Mouse (Mus musculus): ENCODE measurements around the gene Olfr1175-ps.

Gene Olfr1175-ps

DNA sequence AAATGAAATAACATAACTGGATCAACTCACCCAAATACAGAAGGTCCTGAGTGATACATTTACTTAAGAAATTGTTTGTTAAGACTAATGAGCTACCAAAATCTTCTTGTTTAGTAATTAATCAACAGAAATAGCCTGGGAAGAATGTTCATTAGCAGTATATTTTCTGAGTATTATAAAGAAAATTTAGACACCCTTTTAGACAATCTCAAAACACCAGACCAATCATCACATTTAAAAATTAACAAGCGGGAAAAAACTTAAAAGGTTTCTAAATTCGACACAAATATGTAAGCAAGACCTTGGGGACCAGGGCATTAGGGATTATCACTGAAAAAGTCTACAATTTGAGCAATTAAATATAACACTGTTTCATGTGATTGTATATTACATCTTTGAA is at the start of gene Olfr1175-ps:
Olfr1175-ps (minus strand) TSS at position 101 of the 400 bp plus-strand sequence.
- DNase-seq (ENCODE audit: extremely low read depth, insufficient read length, low spot score), result no peak

DNA sequence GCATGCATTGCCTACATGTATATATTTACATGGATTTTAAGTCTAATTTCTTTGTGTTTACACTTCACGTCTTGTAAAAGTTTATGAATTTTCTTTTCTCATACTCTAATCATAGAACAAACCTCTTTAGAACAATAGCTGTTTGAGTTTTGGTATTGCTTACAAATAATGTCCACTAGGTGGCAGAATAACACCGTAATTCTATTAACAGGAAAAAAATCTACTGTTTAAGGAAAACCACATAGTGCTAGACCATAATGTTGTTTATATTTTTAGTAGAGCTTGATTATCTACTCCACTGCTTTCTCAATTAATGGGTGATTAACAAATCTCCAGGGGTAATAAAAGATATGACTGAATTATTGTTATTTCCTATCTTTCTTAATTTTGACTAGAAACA is 29.3 kb upstream of the Olfr1175-ps start:
- DNase-seq (ENCODE audit: extremely low read depth, insufficient read length, low spot score), result no peak

DNA sequence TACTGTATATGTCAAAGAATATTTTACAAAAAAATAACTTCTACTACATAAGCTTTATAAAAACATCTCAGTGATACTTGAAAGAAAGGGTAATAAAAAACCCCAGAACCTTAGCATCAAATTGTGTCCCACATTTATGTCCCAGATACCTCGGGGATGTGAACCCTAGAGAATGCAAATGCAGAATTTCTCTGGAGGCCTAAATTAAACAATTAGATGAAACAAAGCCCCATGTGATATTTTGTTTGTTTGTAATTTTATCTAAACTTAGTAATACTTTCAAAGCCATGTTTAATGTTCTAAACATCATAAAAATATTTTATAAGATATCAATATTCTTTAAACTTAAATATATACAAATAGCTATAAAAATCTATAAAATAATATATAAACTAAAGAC is 19.4 kb upstream of the Olfr1175-ps start, which contains the start of gene Olfr1177-ps:
Olfr1177-ps (minus strand) TSS at position 101 of the 400 bp plus-strand sequence.
- DNase-seq (ENCODE audit: extremely low read depth, insufficient read length, low spot score), result no peak

DNA sequence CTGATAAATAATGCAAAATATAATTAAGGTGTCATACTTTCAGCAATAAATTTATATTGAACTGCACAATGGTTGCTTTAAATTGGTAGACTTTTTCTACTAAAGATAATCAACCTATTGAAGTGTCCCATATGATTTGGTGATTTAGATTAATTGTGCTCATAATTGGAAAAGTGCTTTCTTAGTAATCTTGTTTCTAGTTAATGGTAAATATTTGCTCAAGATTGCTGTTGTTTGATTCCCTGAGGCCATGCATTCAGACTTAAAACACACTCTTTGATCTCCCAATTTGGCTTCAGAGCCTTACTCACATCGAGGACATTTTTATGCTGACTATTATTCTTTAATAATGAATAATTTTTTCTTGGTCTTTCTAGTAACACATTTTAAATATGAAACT is 9.4 kb upstream of the Olfr1175-ps start, which contains the start of gene Olfr1176:
Olfr1176 (plus strand) TSS at position 301 of the 400 bp plus-strand sequence.
- DNase-seq (ENCODE audit: extremely low read depth, insufficient read length, low spot score), result no peak

DNA sequence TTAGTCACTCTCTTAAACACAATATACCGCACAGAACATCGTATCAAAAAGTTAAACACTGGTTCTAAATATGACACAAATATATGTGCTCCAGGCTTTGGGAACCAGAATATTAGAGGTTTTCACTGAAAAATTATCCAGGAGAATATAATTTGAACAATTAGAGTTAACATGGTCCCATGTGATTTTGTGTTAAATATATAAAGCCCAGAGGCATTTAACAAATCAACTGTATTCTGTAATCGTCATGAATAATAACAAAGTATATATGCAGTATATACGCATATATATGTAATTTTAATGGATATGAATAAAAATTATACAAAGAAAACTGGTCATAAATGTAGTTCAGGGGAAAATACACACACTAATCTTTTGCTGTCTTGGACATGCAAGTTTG is 12.0 kb downstream of the Olfr1175-ps start, which contains the start of gene Olfr1174-ps:
Olfr1174-ps (minus strand) TSS at position 101 of the 400 bp plus-strand sequence.
- DNase-seq (ENCODE audit: extremely low read depth, insufficient read length, low spot score), result no peak

DNA sequence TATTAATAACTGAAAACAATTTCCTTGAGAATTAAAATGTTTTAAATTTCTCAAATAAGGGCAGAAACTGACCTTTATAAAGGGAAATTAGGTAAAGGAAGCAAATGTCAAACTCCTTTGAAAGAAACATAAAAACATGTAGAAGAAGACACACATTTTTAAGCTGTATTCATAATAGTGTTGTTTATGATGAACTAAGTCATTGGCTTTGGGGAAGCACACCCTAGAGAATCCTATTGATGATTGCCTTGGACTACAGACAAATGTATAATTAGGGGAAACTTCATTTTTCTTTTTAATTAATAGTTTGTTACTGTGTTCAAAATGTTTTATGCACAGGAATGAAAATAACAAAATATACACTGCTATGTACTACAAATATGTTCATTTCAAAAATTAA is 47.2 kb downstream of the Olfr1175-ps start, which contains the start of gene Olfr1173:
Olfr1173 (minus strand) TSS at position 101 of the 400 bp plus-strand sequence.
- no peak for DNase-seq (ENCODE audit: extremely low read depth, insufficient read length, low spot score)
